In the genomic region with DNA sequence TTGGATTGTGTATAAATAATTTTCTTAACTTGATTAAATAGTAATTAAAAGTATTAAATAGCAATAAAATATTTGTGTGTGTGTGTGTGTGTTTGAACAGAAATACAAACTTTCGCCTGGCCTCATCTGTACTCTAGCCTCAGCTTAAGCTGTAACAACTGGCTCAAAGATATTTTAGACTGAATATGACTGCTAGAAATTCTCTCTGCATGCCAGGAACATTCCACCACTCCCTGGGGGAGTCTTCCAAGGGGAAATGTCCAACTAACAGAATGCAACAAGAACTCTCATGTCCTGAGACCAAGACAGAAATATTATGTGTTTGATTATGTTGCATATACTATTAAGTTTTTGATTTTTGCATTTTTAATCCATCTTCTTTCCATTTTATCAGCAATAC, we compare ENCODE assay signal across 12 mouse cellular contexts.
DNase-seq lines count a peak whose midpoint lies in the region; ATAC-seq lines count a peak whose summit lies in the region.
"Had no signal": no experiment of that assay in that cellular context is flagged by ENCODE, and none has a peak within 500 bp of the region (broad histone marks: within the 10 kb centered on the region; RNA-seq: fewer than 3 reads in every experiment).

No protein-coding gene starts in this region.

- 82% methylated on average over 1 of the region's 1 CpGs for WGBS in kidney, embryonic 16.5 days

- no peaks in the 10 kb centered on the region for H3K9me3 ChIP-seq in kidney, embryonic 16.5 days (ENCODE audit: low read length)
- H3K9me3 ChIP-seq: intestine, embryonic 15.5 days; liver, embryonic 15.5 days had no signal

- no peak overlapping the region for H3K4me2 ChIP-seq in kidney, embryonic 16.5 days (replicated peaks; ENCODE audit: low read depth, low read length)
- H3K4me2 ChIP-seq: intestine, embryonic 15.5 days; liver, embryonic 15.5 days had no signal

- no peak for ATAC-seq in kidney, embryonic 16.5 days (ENCODE audit: low FRiP score, low TSS enrichment)
- ATAC-seq: forebrain, embryonic 14.5 days; intestine, embryonic 15.5 days had no signal

- H3K27ac ChIP-seq in kidney, embryonic 16.5 days (ENCODE audit: low read length): no peak overlapping the region
- H3K27ac ChIP-seq: intestine, embryonic 15.5 days; liver, embryonic 15.5 days; stomach, postnatal 0 days had no signal

- peak; percentile 23 for DNase-seq in adrenal gland, postnatal 10 days
- DNase-seq in adrenal gland, postnatal 25 days: no peak
- DNase-seq in kidney, postnatal 25 days: peak; percentile 1 to 23
- DNase-seq in heart, adult 9 months (ENCODE audit: low spot score in 2 of 2): peak; percentile 57 to 68
- DNase-seq in lung, postnatal 25 days (ENCODE audit: low spot score): peak; percentile 34
- DNase-seq in spleen, postnatal 10 days (ENCODE audit: low spot score in 2 of 2): no peak
- no peak for DNase-seq in layer of hippocampus, adult 8-10 months (ENCODE audit: low spot score in 2 of 2)

- no peaks in the 10 kb centered on the region for H3K36me3 ChIP-seq in kidney, embryonic 16.5 days (ENCODE audit: insufficient read depth, low read length)
- H3K36me3 ChIP-seq: intestine, embryonic 15.5 days; liver, embryonic 15.5 days had no signal

- no peaks in the 10 kb centered on the region for H3K27me3 ChIP-seq in kidney, embryonic 16.5 days (ENCODE audit: insufficient read depth, low read length)
- H3K27me3 ChIP-seq: intestine, embryonic 15.5 days; liver, embryonic 15.5 days had no signal

- H3K4me3 ChIP-seq in kidney, embryonic 16.5 days (ENCODE audit: low read length): no peak overlapping the region
- H3K4me3 ChIP-seq: intestine, embryonic 15.5 days; liver, embryonic 15.5 days had no signal

- no peak overlapping the region for H3K9ac ChIP-seq in kidney, embryonic 16.5 days (replicated peaks; ENCODE audit: low read length)
- H3K9ac ChIP-seq: intestine, embryonic 15.5 days; liver, embryonic 15.5 days had no signal

- no peaks in the 10 kb centered on the region for H3K4me1 ChIP-seq in kidney, embryonic 16.5 days (ENCODE audit: insufficient read depth, low read length)
- H3K4me1 ChIP-seq: intestine, embryonic 15.5 days; liver, embryonic 15.5 days had no signal

Comparison
In these comparisons a context has a peak if more than half of its experiments do, and no peak if none do; other contexts are left out.
1. DNase-seq: peak in adrenal gland, postnatal 10 days (single experiment), kidney, postnatal 25 days (2 of 2), heart, adult 9 months (2 of 2) and lung, postnatal 25 days (single experiment); none in adrenal gland, postnatal 25 days (single experiment), spleen, postnatal 10 days (0 of 2) and layer of hippocampus, adult 8-10 months (0 of 2).